Mouse (Mus musculus) erythroblast, adult 5-6 weeks (primary cell): ENCODE data around the gene 4930452B06Rik. TPM values are rescaled to one million over a fixed set of nuclear protein-coding genes. Genes with fewer than 3 reads are reported as not detected.
"Not testable (repeated sequence)": the region's sequence is repeated elsewhere in the genome, so short reads cannot be mapped to it uniquely, and the experiment has no call there.

Experiments
- ATAC-seq: replicated peaks from 2 replicates; pipeline ENCODE4 v1.8.0; 2016; ENCODE audit warnings: moderate number of reproducible peaks, mild to moderate bottlenecking, moderate TSS enrichment, inconsistent platforms; ENCODE audit not compliant: poor library complexity, low FRiP score, severe bottlenecking
- total RNA-seq, 2 experiments: library from RNA; stranded (forward) in 1 of 2; stranded (reverse) in 1 of 2; fragments of 150-400 nt in 1 of 2; fragments of 200-764, 138-1000 nt in 1 of 2; gene quantifications; 2 replicates each; pipeline versions ENCODE4 v1.2.3 to v1.2.4; 2015 to 2017; ENCODE audit warnings: low replicate concordance in 2 of 2

Gene 4930452B06Rik
- total RNA-seq (2015; ENCODE audit: low replicate concordance) (not detected in 2 replicates), total RNA-seq (2017; ENCODE audit: low replicate concordance) (not detected in 2 replicates)

DNA sequence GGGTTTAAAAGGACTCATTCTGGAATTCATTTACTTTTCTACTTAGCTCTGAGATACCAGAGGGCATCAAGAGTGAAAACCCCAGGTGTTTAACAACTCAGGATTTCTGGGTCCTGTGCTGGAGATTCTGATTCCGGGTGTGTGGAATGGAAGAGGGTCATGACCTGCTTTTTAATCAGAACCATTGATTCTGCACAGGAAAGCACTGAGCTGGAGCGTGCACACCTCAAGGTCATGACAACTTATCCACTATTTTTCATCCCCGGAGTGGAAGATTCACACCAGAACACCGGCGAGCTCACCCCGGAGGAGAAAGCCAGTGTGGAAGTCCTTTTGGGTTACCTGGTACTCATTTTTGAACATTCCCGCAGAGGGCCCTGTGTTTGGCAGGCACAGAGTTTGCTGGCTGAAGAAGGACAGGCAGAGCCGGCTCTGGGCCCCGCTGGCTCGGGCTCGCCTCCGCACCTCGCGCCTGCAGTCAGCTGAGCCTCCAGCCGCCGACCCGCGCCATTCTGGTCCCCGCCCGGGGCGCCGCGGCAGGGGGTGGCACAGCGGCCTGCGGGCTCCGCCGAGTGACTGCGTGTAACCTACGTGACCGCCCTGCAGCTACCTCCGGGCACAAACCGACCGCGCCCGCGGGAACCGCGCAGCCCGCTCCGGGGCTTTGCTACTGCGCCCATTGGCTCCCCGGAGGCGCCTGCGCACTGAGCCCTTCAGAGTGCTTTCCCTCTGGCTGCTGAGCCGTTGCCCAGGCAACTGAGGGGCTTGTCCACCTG, at the start of gene 4930452B06Rik:
Gene 4930452B06Rik (minus strand): TSS at position 605 of the 776 bp plus-strand sequence.
- ATAC-seq = no peak

- ATAC-seq = no peak
Observed at GRCm38 (mm10) chr14:8712674-8713073, 46.6 kb upstream of the 4930452B06Rik start.

DNA sequence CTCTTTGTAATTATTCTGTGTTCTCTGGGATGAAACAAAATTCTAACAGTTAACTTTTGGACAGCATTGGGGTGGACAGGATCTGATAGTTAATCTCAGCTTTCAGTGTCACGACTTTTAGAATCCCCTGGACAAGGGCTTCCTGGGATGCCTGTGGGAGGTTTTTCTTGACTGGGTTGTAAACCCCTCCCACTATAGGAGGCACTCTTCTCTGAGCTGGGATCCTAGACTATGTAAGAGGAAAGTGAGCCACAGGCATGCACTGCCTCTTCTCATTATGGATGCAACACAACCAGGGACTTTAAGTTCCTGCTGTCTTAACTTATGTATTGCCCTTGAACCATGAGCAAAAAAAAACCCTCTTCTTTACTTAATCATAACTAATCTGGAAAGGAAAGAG, 23.4 kb upstream of the 4930452B06Rik start:
- ATAC-seq = no peak

DNA sequence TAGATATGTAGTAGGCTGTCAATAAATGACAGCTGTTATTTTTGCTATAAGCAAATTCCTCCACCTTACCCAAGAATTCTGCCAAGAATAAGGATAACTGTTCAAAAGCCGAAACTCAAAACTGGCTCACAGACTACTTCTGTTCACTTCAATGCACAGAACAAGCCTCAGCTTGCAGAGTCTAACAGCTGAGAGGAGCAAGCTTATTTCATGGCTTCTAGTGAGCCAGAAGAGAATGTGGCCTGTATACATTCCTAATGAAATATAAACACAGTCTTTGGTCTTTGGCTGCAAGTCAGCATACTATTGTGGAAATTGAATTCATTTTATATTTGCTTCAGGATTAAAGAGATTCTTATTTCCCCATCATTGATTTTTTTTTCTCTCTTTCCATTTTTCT, 22.4 kb upstream of the 4930452B06Rik start:
- no peak for ATAC-seq

DNA sequence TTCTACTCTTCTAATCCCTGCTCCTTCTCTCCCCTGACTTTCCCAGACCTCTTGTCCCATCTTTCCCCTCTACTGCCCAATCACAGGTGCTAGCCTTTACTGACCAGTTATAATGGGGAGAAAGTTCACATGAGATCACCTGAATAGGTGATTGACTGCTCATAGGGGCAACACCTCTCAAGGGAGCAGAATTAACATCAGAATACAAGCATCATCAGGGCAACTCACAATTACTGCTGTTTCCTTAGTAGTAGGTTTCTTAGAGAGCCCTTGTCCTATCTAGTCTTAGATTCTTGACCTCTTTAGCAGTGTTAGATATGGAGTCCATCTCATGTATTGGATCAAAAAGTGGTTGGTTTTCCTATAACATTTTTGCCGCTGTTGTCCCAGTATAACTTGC, 20.1 kb upstream of the 4930452B06Rik start:
- ATAC-seq = no peak

DNA sequence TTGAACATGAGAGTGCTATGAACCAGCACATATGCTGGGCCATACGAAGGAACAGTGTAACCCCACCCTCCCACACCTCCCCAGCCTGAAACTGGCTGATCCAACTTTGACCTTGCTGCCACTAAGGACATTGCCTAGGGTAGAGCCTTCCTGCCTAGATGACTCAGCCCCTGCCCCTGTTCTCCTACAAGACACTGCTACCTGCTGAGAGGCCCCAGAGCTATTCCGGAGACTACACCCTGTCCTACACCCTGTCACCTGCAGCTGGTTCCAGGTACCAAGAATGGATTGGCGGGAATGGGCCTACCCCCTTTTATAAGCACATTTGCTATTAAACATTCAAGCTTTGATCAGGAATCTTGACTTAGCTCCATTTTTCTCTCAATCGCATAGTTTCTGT, 13.9 kb upstream of the 4930452B06Rik start:
- no peak for ATAC-seq

- no peak for ATAC-seq
Observed at GRCm38 (mm10) chr14:8660359-8660758, 5.7 kb downstream of the 4930452B06Rik start.

DNA sequence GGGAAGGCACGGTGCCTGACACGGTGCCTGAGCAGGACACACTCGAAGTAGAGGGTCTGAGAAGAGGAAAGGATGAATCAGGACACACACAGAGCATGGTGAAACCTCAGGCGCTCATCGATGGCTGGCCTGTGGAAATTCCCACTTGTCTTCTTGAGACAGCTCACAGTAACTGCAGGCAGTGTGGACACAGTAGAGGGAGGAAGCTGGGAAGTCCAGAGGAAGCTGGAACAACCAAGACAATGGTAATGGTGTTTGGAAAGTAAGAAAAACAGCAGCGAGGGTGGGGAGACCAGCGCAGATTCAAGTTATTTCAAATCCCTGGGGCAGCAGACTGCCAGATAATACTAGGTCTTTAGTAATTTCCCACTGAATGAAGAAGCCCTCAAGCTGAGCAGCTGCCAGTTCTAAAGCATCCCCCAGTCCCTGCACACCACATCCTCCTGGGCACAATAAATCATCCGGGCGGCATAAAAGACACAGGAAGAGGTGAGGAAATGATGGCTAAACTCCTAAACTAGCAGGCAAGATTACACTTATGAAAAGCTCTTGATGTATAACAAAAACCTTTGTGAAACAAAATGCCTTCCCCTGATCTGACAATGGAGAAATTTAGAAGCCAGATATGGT, 24.3 kb downstream of the 4930452B06Rik start:
- no peak for ATAC-seq

GRCm38 (mm10) chr14:8632211-8632610, 33.8 kb downstream of the 4930452B06Rik start:
- no peak for ATAC-seq

DNA sequence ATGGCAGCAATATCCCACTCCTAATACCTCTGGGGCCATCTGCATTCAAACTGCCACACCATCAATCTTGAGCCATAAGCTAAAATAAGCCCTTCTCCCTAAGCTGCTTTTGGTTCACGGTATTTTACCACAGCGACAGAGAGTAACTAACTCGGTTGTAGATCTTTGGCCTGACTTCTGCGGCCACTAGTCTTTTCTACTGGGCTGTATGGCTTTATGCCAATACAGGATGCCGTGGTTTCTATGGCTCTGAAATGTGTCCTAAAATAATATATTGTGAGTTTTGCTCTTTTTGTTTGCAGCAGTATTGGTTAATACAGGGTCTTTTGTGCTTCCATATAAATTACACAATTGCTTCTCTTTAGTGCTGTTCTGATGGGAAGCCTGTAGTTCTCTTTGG, 37.6 kb downstream of the 4930452B06Rik start:
- ATAC-seq = no peak

DNA sequence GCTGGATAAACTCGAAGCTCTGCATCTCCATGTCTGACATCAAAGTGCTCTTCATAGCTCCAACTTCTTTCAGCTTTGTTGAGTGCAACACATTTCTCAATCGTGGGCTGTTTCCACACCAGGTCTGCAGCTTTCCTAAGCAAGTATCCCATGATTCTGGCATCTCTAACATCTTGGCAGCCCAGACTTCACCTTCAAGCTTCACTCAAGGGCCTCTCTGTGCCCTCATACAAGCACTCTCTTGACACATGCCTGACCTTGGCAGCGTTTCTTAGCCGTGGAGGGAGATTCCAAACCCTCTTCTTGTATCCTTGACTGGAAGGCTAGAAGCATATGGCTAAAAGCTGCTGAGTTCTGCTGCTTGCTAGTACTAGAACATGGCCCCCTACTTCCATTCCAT, 38.6 kb downstream of the 4930452B06Rik start:
- ATAC-seq = no peak

GRCm38 (mm10) chr14:8621164-8621563, 44.9 kb downstream of the 4930452B06Rik start:
- no peak for ATAC-seq

GRCm38 (mm10) chr14:8620580-8620979, 45.5 kb downstream of the 4930452B06Rik start:
- ATAC-seq = no peak

GRCm38 (mm10) chr14:8615636-8616035, 50.4 kb downstream of the 4930452B06Rik start:
- ATAC-seq = no peak

DNA sequence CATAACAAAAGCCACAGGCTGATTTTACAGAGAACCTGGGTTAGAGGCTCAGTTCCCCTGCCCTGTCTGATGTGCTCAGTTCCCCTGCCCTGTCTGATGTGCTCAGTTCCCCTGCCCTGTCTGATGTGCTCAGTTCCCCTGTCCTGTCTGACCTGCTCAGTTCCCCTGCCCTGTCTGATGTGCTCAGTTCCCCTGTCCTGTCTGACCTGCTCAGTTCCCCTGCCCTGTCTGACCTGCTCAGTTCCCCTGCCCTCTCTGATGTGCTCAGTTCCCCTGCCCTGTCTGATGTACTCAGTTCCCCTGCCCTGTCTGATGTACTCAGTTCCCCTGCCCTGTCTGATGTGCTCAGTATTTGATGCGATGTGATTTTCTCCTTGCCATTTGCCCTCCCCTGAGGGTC, 51.6 kb downstream of the 4930452B06Rik start:
- ATAC-seq = not testable (repeated sequence)

GRCm38 (mm10) chr14:8612080-8612479, 54.0 kb downstream of the 4930452B06Rik start:
- no peak for ATAC-seq

DNA sequence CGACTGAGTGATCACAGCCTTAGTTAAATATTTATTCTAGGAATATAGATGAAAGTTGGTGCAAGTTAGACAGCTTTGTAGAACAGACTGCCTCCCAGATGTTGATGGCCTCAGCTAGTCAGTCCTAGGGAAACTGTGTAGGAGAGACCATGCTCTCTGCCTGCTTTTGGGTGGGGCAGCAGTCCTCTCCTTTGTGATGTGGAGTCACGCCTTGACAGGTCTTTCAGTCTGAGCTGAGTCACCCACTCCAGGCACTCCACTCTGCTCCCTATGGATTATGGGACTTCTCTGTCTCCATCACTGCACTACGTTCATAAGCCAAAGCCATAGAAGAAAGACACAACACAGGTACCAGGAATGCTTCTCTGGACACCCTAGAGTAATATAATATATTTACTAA, 55.9 kb downstream of the 4930452B06Rik start:
- ATAC-seq = no peak

GRCm38 (mm10) chr14:8608559-8609171, 57.4 kb downstream of the 4930452B06Rik start:
- ATAC-seq = no peak

GRCm38 (mm10) chr14:8604898-8605297, 61.1 kb downstream of the 4930452B06Rik start:
- ATAC-seq = no peak

DNA sequence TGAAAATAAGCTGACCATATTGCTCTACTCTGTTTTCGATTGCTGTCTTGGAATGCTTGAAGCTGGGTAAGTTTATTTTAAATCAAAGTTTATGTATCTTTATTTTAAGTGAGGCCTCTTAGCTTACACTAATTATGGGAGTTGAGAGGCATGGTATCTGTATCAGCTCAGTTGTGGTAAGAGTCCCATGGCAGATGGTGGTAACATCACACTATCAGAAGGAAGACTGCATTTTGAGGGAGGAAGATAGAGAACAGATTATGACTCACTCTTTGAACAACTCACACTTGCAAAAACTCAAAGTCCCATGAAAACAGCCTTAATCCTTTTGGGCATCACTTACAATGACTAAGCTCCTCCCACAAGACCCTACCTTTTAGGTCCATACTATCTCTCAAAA, 81.0 kb downstream of the 4930452B06Rik start:
- no peak for ATAC-seq

DNA sequence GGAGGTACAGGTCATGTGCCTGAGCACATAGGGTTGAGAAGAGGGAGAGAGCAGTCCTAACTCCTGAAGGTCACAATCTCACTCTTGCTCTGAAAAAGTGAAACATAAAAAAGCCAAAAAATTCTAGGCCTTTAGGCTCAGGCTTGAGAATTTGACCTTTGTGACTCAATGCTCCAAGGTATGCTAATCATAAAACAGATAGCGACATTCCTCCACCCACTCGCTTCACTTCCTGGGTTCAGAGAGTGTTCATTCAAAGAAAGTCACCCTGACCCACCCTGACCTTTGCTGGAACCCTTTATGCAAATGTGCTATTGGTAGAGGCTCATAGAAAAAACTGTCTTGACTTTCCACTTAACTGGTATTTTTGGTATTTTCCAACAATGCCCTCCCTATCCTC, 115.0 kb downstream of the 4930452B06Rik start:
- not testable (repeated sequence) for ATAC-seq
